Mouse (Mus musculus): Measurements from ENCODE around the gene D17H6S53E.

DNA sequence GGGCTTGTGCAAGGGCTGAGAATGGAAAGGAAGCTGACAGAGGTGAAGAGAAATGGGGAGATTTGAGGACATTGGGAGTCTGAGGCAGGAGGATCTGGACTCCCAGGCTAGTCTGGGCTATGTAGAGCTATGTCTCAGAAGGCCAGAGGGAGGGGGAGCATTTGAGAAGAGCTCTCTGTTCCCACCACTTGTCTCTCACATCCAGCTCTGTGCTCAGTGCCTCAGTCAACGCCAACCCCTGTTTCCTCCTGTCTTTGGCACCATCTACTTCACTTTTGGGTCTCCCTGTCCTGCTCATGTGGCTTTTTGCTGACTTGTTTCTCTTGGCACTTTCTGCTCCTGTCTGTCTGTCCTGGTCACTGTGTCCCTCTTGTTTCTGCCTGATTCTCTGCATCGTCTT lies 48.9 kb upstream of the D17H6S53E start:
- TF ChIP-seq CTCF (IDR thresholded peaks at IDR 0.05; ENCODE audit: borderline replicate concordance, extremely low read depth, insufficient read depth, insufficient read length) (no peak), POLR2A (IDR thresholded peaks at IDR 0.05; ENCODE audit: borderline replicate concordance, extremely low read depth, insufficient read depth, insufficient read length, poor library complexity, severe bottlenecking) (no peak)
